In the genomic region with DNA sequence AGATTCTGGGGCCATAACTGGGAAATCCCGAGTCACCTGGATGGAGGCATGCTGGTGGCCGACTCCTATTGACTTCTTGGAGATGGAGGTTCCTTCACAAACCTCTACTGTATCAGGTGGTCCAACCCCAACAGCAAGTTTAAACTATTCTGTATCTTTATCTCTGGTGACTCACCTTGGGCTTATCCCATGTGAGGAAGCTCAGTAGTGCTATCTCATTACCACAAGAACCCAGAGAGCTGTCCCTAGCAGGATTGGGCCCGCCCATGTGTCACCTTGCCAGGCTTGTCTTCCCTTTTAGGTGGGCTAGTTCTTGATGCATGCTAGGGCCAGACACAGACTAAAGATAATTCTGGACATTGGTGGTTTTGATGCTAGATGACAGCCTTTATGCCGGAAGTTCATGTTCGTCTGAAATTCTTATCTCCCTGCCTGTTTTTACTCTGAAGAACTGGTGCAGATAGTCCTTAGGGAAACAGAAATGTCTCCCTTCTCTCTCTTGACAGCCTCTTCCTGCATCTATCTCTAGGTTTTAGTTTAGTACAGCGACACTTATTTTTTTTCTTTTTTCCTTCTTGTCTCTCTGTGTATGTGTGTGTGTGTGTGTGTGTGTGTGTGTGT, we compare ENCODE assay signal across 25 mouse cellular contexts.
DNase-seq lines count a peak whose midpoint lies in the region; ATAC-seq and TF ChIP-seq lines count a peak whose summit lies in the region.
"Had no signal": no experiment of that assay in that cellular context is flagged by ENCODE, and none has a peak within 500 bp of the region (broad histone marks: within the 10 kb centered on the region; RNA-seq: fewer than 3 reads in every experiment).

No protein-coding gene starts in this region.

- no peak overlapping the region for H3K4me2 ChIP-seq in heart, embryonic 11.5 days
- peak overlapping the region; percentile 26 for H3K4me2 ChIP-seq in liver, embryonic 16.5 days (ENCODE audit: low read depth, low read length)
- H3K4me2 ChIP-seq: forebrain, embryonic 15.5 days; hindbrain, embryonic 13.5 days; limb, embryonic 15.5 days had no signal

- TF ChIP-seq CTCF in thymus, adult 2 months (IDR thresholded peaks at IDR 0.05; ENCODE audit: borderline replicate concordance, control insufficient read depth, extremely low read depth, insufficient read depth, low read length, poor library complexity) = no peak

- no peaks in the 10 kb centered on the region for H3K9me3 ChIP-seq in heart, embryonic 11.5 days (replicated peaks; ENCODE audit: control insufficient read depth, low read length)
- no peaks in the 10 kb centered on the region for H3K9me3 ChIP-seq in liver, embryonic 16.5 days (replicated peaks; ENCODE audit: control insufficient read depth, low read length)
- H3K9me3 ChIP-seq: forebrain, embryonic 15.5 days; hindbrain, embryonic 13.5 days; limb, embryonic 15.5 days; midbrain, embryonic 10.5 days had no signal

- no peaks in the 10 kb centered on the region for H3K36me3 ChIP-seq in heart, embryonic 11.5 days (ENCODE audit: control insufficient read depth, insufficient read depth, low read length)
- no peaks in the 10 kb centered on the region for H3K36me3 ChIP-seq in liver, embryonic 16.5 days (ENCODE audit: control insufficient read depth, insufficient read depth)
- no peaks in the 10 kb centered on the region for H3K36me3 ChIP-seq in thymus, adult 2 months (ENCODE audit: control insufficient read depth, insufficient read depth, low read length)
- H3K36me3 ChIP-seq: forebrain, embryonic 15.5 days; hindbrain, embryonic 13.5 days; limb, embryonic 15.5 days had no signal

- TF ChIP-seq POLR2A in thymus, adult 2 months (IDR thresholded peaks at IDR 0.05; ENCODE audit: control insufficient read depth, extremely low read depth, insufficient read depth, low read length, poor library complexity) = no peak

- 43% methylated on average over 6 of the region's 6 CpGs for WGBS in heart, embryonic 11.5 days (ENCODE audit: insufficient replicate concordance)
- WGBS in liver, embryonic 16.5 days (ENCODE audit: insufficient replicate concordance) = 27% methylated on average over 6 of the region's 6 CpGs
- 82% methylated on average over 6 of the region's 6 CpGs for WGBS in thymus, adult 2 months

- peaks cover 22% of the 10 kb centered on the region for H3K4me1 ChIP-seq in heart, embryonic 11.5 days (ENCODE audit: control insufficient read depth, insufficient read depth, low read length)
- H3K4me1 ChIP-seq in liver, embryonic 16.5 days (ENCODE audit: control insufficient read depth, low read depth, low read length) = peaks cover 24% of the 10 kb centered on the region
- no peaks in the 10 kb centered on the region for H3K4me1 ChIP-seq in thymus, adult 2 months (replicated peaks; ENCODE audit: control insufficient read depth, insufficient read depth, low read length)

- 0 out of 2 replicates have a peak, but pooled peaks have one; percentile 25 for ATAC-seq in heart, embryonic 11.5 days (replicated peaks; ENCODE audit: insufficient number of reproducible peaks, low FRiP score, low TSS enrichment)
- peak; percentile 90 for ATAC-seq in liver, embryonic 16.5 days (ENCODE audit: low read depth)
- ATAC-seq: forebrain, embryonic 15.5 days; midbrain, embryonic 16.5 days had no signal

- H3K27me3 ChIP-seq in heart, embryonic 11.5 days (ENCODE audit: control insufficient read depth, insufficient read depth, low read length) = no peaks in the 10 kb centered on the region
- peaks cover 15% of the 10 kb centered on the region for H3K27me3 ChIP-seq in liver, embryonic 16.5 days (ENCODE audit: control insufficient read depth, insufficient read depth, low read depth, low read length)
- peaks cover under 1% of the 10 kb centered on the region; the same call in 1 of the 2 replicates for H3K27me3 ChIP-seq in thymus, adult 2 months (ENCODE audit: control insufficient read depth, insufficient read depth, low read length)
- H3K27me3 ChIP-seq: forebrain, embryonic 15.5 days; hindbrain, embryonic 13.5 days had no signal

- no peak overlapping the region for H3K9ac ChIP-seq in heart, embryonic 11.5 days (ENCODE audit: low read depth, low read length)
- no peak overlapping the region for H3K9ac ChIP-seq in liver, embryonic 16.5 days (ENCODE audit: low read depth, low read length)
- H3K9ac ChIP-seq: forebrain, embryonic 15.5 days; hindbrain, embryonic 13.5 days; limb, embryonic 15.5 days had no signal

- 0 out of 2 replicates have a peak overlapping the region, but pooled peaks have one; percentile 7 for H3K27ac ChIP-seq in heart, embryonic 11.5 days (ENCODE audit: low read depth, low read length)
- no peak overlapping the region for H3K27ac ChIP-seq in liver, embryonic 16.5 days (ENCODE audit: low read length)
- H3K27ac ChIP-seq in thymus, adult 2 months (ENCODE audit: control insufficient read depth, insufficient read depth, low read length) = no peak overlapping the region
- H3K27ac ChIP-seq: forebrain, embryonic 15.5 days; hindbrain, embryonic 13.5 days; kidney, postnatal 0 days; left cerebral cortex, adult 2 months; limb, embryonic 15.5 days; midbrain, embryonic 10.5 days had no signal

- DNase-seq in heart, adult 18-20 months = no peak
- DNase-seq in MEL-GATA-1-ER (ENCODE audit: extremely low read depth, low read depth) (peak; percentile 89), liver (peak; percentile 67)
- DNase-seq in kidney, postnatal 36 days = no peak
- DNase-seq in thymus, adult 2 months = no peak
- DNase-seq in neural tube, embryonic 10.5 days (ENCODE audit: extremely low spot score, low spot score) = no peak
- DNase-seq: cerebellum, adult 18-20 months; cerebellum, postnatal 25 days; embryo, embryonic 11 days; heart, postnatal 36 days; kidney, adult 18-20 months; left cerebral cortex, postnatal 4 days; lung, postnatal 4 days; retina, postnatal 1 day; right cerebral cortex, postnatal 4 days; thymus, postnatal 14 days had no signal

- no peak overlapping the region for H3K4me3 ChIP-seq in heart, embryonic 11.5 days (ENCODE audit: low read depth, low read length)
- H3K4me3 ChIP-seq in liver, embryonic 16.5 days (ENCODE audit: low read depth, low read length) = no peak overlapping the region
- no peak overlapping the region for H3K4me3 ChIP-seq in thymus, adult 2 months (ENCODE audit: control insufficient read depth, insufficient read depth, low read length)
- H3K4me3 ChIP-seq: forebrain, embryonic 15.5 days; hindbrain, embryonic 13.5 days; left cerebral cortex, adult 2 months; limb, embryonic 15.5 days; midbrain, embryonic 10.5 days had no signal

Comparison
In these comparisons a context has a peak if more than half of its experiments do, and no peak if none do; other contexts are left out.
1. DNase-seq: peak in MEL-GATA-1-ER (single experiment) and liver (single experiment); none in heart, adult 18-20 months (0 of 2), kidney, postnatal 36 days (0 of 2), thymus, adult 2 months (single experiment) and neural tube, embryonic 10.5 days (single experiment).